Mouse (Mus musculus) heart, postnatal 0 days (tissue): ENCODE measurements around the gene Zranb3. TPM values are rescaled to one million over a fixed set of nuclear protein-coding genes. Genes with fewer than 3 reads are reported as not detected.

Source experiments
- ATAC-seq: fragments of 200-750 bp; cut with Nextera tagmentation; 2 replicates; pipeline ENCODE4 v1.8.0; 2017; ENCODE audit warnings: low read depth, moderate number of reproducible peaks, moderate library complexity; ENCODE audit not compliant: insufficient read depth
- DNase-seq: peaks from one replicate; pipeline ENCODE4 v3.0.0-alpha.2; 2016; ENCODE audit warnings: low spot score
- H3K27ac ChIP-seq: fragments of 300-500 bp; sonication (generic); 2 replicates; pipeline ENCODE4 v1.5.1; 2014; ENCODE audit warnings: low read depth, mild to moderate bottlenecking
- H3K27me3 ChIP-seq: fragments of 300-500 bp; sonication (generic); 2 replicates; pipeline ENCODE4 v1.6.1; 2014; ENCODE audit warnings: low read length, mixed read lengths; ENCODE audit not compliant: control insufficient read depth, insufficient read depth
- H3K36me3 ChIP-seq: fragments of 300-500 bp; sonication (generic); replicated peaks from 2 replicates; pipeline ENCODE4 v1.6.1; 2014; ENCODE audit warnings: low read length, mixed read lengths; ENCODE audit not compliant: control insufficient read depth, insufficient read depth
- H3K4me1 ChIP-seq: fragments of 300-500 bp; sonication (generic); 2 replicates; pipeline ENCODE4 v1.6.1; 2014; ENCODE audit warnings: antibody characterized with exemption; ENCODE audit not compliant: control insufficient read depth, insufficient read depth
- H3K4me2 ChIP-seq: fragments of 300-500 bp; sonication (generic); 2 replicates; pipeline ENCODE4 v1.6.1; 2014; ENCODE audit warnings: low read depth, mild to moderate bottlenecking, low read length, moderate library complexity
- H3K4me3 ChIP-seq: fragments of 300-500 bp; sonication (generic); 2 replicates; pipeline ENCODE4 v1.5.1; 2014; ENCODE audit warnings: low read depth, low read length
- H3K9ac ChIP-seq: fragments of 300-500 bp; sonication (generic); replicated peaks from 2 replicates; pipeline ENCODE4 v1.6.1; 2014; ENCODE audit warnings: low read depth, low read length, mixed read lengths
- H3K9me3 ChIP-seq: fragments of 300-500 bp; sonication (generic); replicated peaks from 2 replicates; pipeline ENCODE4 v1.6.1; 2016; ENCODE audit warnings: low read length; ENCODE audit not compliant: control insufficient read depth
- CTCF ChIP-seq: IDR thresholded peaks from 2 replicates; pipeline ENCODE4 v1.5.1; 2016; ENCODE audit warnings: antibody characterized with exemption, control low read depth, low read depth
- EP300 ChIP-seq: IDR thresholded peaks from 2 replicates; pipeline ENCODE4 v1.6.1; 2016; ENCODE audit warnings: antibody characterized with exemption, low read depth
- WGBS: fragments of 180-500 bp; shearing (Covaris S2); extraction: QIAGEN DNeasy Blood & Tissue Kit; methylation state at CpG from one replicate; pipeline ENCODE4 v1.1.7; 2014; 5-methylcytosine and 5-hydroxymethylcytosine counted together
- polyA plus RNA-seq: library from polyadenylated mRNA; unstranded; fragments of >200 nt; fragmentation: Nextera tagmentation; extraction: Ambion mirVana; gene quantifications from 2 replicates; pipeline ENCODE4 v1.2.1, GENCODE M21; 2015
- total RNA-seq: library from RNA; depleted of rRNA; stranded (reverse); fragments of >200 nt; gene quantifications from 2 replicates; pipeline ENCODE4 v1.2.3, GENCODE M21; 2014; ENCODE audit warnings: low replicate concordance

Gene Zranb3
- total and polyA plus RNA-seq, 2 experiments from 2014 or later = 1.9 to 2.1 TPM

GRCm38 (mm10) chr1:127978125-127978524 is 124.7 kb downstream of the Zranb3 start:
- no peak for DNase-seq
- Histone ChIP-seq H3K9me3 (no peaks in the 10 kb centered on the region), H3K4me2 (no peak overlapping the region), H3K27me3 (no peaks in the 10 kb centered on the region), H3K4me3 (no peak overlapping the region), H3K27ac (no peak overlapping the region), H3K4me1 (no peaks in the 10 kb centered on the region), H3K36me3 (no peaks in the 10 kb centered on the region), H3K9ac (no peak overlapping the region)
- TF ChIP-seq EP300 (no peak), CTCF (no peak)
- 85% methylated on average over 1 of the region's 1 CpGs for WGBS
- ATAC-seq = no peak

GRCm38 (mm10) chr1:127976106-127976505 is 126.7 kb downstream of the Zranb3 start:
- no peak overlapping the region for H3K4me3 ChIP-seq
- no peaks in the 10 kb centered on the region for H3K9me3 ChIP-seq
- H3K9ac ChIP-seq = no peak overlapping the region
- H3K27ac ChIP-seq = no peak overlapping the region
- H3K36me3 ChIP-seq = no peaks in the 10 kb centered on the region
- H3K4me2 ChIP-seq = no peak overlapping the region
- H3K27me3 ChIP-seq = no peaks in the 10 kb centered on the region
- H3K4me1 ChIP-seq = no peaks in the 10 kb centered on the region
- DNase-seq (no peak), ATAC-seq (no peak)
- WGBS = 81% methylated on average over 6 of the region's 6 CpGs
- TF ChIP-seq EP300 = no peak
- TF ChIP-seq CTCF = no peak

- ATAC-seq = no peak
- no peak overlapping the region for H3K9ac ChIP-seq
- no peaks in the 10 kb centered on the region for H3K4me1 ChIP-seq
- no peaks in the 10 kb centered on the region for H3K27me3 ChIP-seq
- no peak overlapping the region for H3K27ac ChIP-seq
- no peak for DNase-seq
- no peak overlapping the region for H3K4me3 ChIP-seq
- WGBS = 75% methylated on average over 2 of the region's 2 CpGs
- H3K4me2 ChIP-seq = no peak overlapping the region
- H3K9me3 ChIP-seq = no peaks in the 10 kb centered on the region
- H3K36me3 ChIP-seq = no peaks in the 10 kb centered on the region
- TF ChIP-seq EP300 = no peak
- TF ChIP-seq CTCF = no peak
Measured at GRCm38 (mm10) chr1:127975676-127976075, 127.2 kb downstream of the Zranb3 start.

GRCm38 (mm10) chr1:127974082-127974481 is 128.8 kb downstream of the Zranb3 start:
- no peak overlapping the region for H3K4me2 ChIP-seq
- TF ChIP-seq EP300 (no peak), CTCF (no peak)
- H3K9ac ChIP-seq = no peak overlapping the region
- no peak for DNase-seq
- no peak overlapping the region for H3K4me3 ChIP-seq
- no peaks in the 10 kb centered on the region for H3K36me3 ChIP-seq
- H3K4me1 ChIP-seq = no peaks in the 10 kb centered on the region
- H3K9me3 ChIP-seq = no peaks in the 10 kb centered on the region
- H3K27ac ChIP-seq = no peak overlapping the region
- H3K27me3 ChIP-seq = no peaks in the 10 kb centered on the region
- ATAC-seq = no peak
- 82% methylated on average over 4 of the region's 4 CpGs for WGBS

- H3K27me3 ChIP-seq = no peaks in the 10 kb centered on the region
- no peak for DNase-seq
- ATAC-seq = no peak
- TF ChIP-seq CTCF (no peak), EP300 (no peak)
- no peak overlapping the region for H3K27ac ChIP-seq
- no peaks in the 10 kb centered on the region for H3K9me3 ChIP-seq
- no peaks in the 10 kb centered on the region for H3K4me1 ChIP-seq
- WGBS = 75% methylated on average over 4 of the region's 4 CpGs
- H3K4me2 ChIP-seq = no peak overlapping the region
- no peaks in the 10 kb centered on the region for H3K36me3 ChIP-seq
- H3K4me3 ChIP-seq = no peak overlapping the region
- no peak overlapping the region for H3K9ac ChIP-seq
Measured at GRCm38 (mm10) chr1:127970870-127971269, 132.0 kb downstream of the Zranb3 start.

GRCm38 (mm10) chr1:127963326-127963725 is 139.5 kb downstream of the Zranb3 start:
- Histone ChIP-seq H3K36me3 (no peaks in the 10 kb centered on the region), H3K4me2 (no peak overlapping the region), H3K4me1 (peaks cover 26% of the 10 kb centered on the region), H3K4me3 (no peak overlapping the region), H3K9me3 (no peaks in the 10 kb centered on the region), H3K9ac (no peak overlapping the region), H3K27ac (no peak overlapping the region), H3K27me3 (no peaks in the 10 kb centered on the region)
- WGBS = 75% methylated on average over 3 of the region's 3 CpGs
- no peak for ATAC-seq
- no peak for DNase-seq
- TF ChIP-seq EP300 = no peak
- TF ChIP-seq CTCF = no peak
